Mouse (Mus musculus): ENCODE measurements around the gene Papss1. TPM values are rescaled to one million over a fixed set of nuclear protein-coding genes. Genes with fewer than 3 reads are reported as not detected.

Gene Papss1
- polyA plus RNA-seq, 1 experiment from 2014 or later = 87.1 TPM

- Histone ChIP-seq H3K4me1 (peaks cover 4% of the 10 kb centered on the region), H3K27ac (replicated peaks) (no peak overlapping the region), H3K36me3 (peaks cover 7% of the 10 kb centered on the region), H3K4me3 (no peak overlapping the region), H3K27me3 (no peaks in the 10 kb centered on the region), H3K9ac (replicated peaks) (no peak overlapping the region), H3K4me2 (replicated peaks) (no peak overlapping the region), H3K9me3 (no peaks in the 10 kb centered on the region)
- ATAC-seq (ENCODE audit: low FRiP score, low read depth) = no peak
- 95% methylated on average over 20 of the region's 20 CpGs for WGBS
These were observed 78.2 kb downstream of the Papss1 start for GRCm38 (mm10) chr3:131642681-131643292.

DNA sequence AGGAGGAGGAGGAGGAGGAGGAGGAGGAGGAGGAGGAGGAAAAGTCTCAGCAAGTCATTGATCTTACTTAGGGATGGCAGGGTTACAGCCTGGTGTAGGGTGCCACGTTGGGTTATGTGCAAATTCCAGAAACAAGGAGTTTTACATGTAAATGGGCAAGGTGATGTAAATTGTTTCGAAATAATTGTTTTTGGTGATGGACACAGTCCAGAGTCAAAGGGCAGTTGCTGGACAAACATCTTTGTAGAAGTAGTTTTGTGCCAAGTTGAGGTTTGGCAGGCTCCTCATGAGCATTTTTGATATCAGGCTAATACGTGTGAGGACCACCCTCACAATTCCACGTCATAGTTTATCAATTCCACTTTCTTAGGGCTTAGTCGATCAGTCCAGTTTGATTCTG lies 80.6 kb downstream of the Papss1 start:
- H3K36me3 ChIP-seq = peaks cover 7% of the 10 kb centered on the region
- H3K9me3 ChIP-seq = no peaks in the 10 kb centered on the region
- H3K9ac ChIP-seq (replicated peaks) = no peak overlapping the region
- WGBS = 95% methylated on average over 5 of the region's 5 CpGs
- no peak overlapping the region for H3K4me2 ChIP-seq (replicated peaks)
- no peak for ATAC-seq (ENCODE audit: low FRiP score, low read depth)
- H3K4me3 ChIP-seq = no peak overlapping the region
- no peaks in the 10 kb centered on the region for H3K4me1 ChIP-seq
- H3K27ac ChIP-seq (replicated peaks) = no peak overlapping the region
- no peaks in the 10 kb centered on the region for H3K27me3 ChIP-seq

DNA sequence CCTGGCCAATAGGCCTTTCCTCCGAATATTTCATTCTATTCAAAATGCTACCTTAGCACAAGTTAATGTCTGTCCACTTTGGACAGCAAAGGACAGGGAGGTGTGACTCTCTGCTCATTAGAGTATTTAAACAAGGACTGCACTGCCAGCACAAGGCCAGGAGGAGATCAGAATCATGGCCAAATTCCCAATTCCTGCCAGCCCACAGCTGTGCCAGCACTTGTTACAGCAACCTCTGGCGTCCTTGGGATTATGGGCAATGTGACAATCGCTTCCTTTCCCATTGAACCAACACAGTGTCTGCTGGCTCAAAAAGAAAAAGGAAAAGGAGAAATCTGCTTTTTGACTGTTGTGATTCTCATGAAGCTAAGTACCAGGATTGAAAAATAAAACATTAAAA lies 89.8 kb downstream of the Papss1 start:
- Histone ChIP-seq H3K4me3 (no peak overlapping the region), H3K9me3 (no peaks in the 10 kb centered on the region), H3K27ac (replicated peaks) (no peak overlapping the region), H3K36me3 (no peaks in the 10 kb centered on the region), H3K4me2 (replicated peaks) (no peak overlapping the region), H3K27me3 (no peaks in the 10 kb centered on the region), H3K9ac (replicated peaks) (no peak overlapping the region), H3K4me1 (no peaks in the 10 kb centered on the region)
- WGBS = 90% methylated on average over 3 of the region's 3 CpGs
- no peak for ATAC-seq (ENCODE audit: low FRiP score, low read depth)

DNA sequence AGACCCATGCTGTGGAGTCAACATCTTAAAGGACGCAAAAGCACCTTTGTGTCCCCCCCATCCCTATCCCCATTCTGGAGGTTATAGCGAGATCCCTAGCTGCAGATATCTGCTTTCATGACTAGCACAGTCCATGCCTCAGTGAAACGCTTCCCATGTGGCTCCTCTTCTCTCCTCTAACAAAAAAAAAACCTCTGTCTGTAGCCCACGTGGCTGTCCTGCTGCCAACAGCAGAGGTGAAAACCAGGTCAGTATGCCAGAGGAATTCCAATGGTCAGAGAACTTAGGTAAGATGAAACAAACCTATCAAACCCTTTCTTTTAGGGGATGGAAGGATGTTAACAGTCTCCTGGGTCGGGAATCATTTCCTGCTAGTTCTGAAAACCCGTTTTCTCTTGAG lies 91.5 kb downstream of the Papss1 start:
- no peak for ATAC-seq (ENCODE audit: low FRiP score, low read depth)
- Histone ChIP-seq H3K4me2 (replicated peaks) (no peak overlapping the region), H3K27me3 (no peaks in the 10 kb centered on the region), H3K4me3 (no peak overlapping the region), H3K9ac (replicated peaks) (no peak overlapping the region), H3K4me1 (no peaks in the 10 kb centered on the region), H3K36me3 (no peaks in the 10 kb centered on the region), H3K9me3 (no peaks in the 10 kb centered on the region), H3K27ac (replicated peaks) (no peak overlapping the region)
- WGBS = 74% methylated on average over 6 of the region's 6 CpGs

- H3K36me3 ChIP-seq = no peaks in the 10 kb centered on the region
- no peak overlapping the region for H3K27ac ChIP-seq (replicated peaks)
- no peak overlapping the region for H3K4me2 ChIP-seq (replicated peaks)
- no peak for ATAC-seq (ENCODE audit: low FRiP score, low read depth)
- no peaks in the 10 kb centered on the region for H3K27me3 ChIP-seq
- H3K9ac ChIP-seq (replicated peaks) = no peak overlapping the region
- no peaks in the 10 kb centered on the region for H3K4me1 ChIP-seq
- no peaks in the 10 kb centered on the region for H3K9me3 ChIP-seq
- no peak overlapping the region for H3K4me3 ChIP-seq
These were observed 95.6 kb downstream of the Papss1 start for GRCm38 (mm10) chr3:131660126-131660525.

- Histone ChIP-seq H3K27me3 (no peaks in the 10 kb centered on the region), H3K9ac (replicated peaks) (no peak overlapping the region), H3K36me3 (no peaks in the 10 kb centered on the region), H3K4me2 (replicated peaks) (no peak overlapping the region), H3K4me1 (no peaks in the 10 kb centered on the region), H3K4me3 (no peak overlapping the region), H3K27ac (replicated peaks) (no peak overlapping the region), H3K9me3 (no peaks in the 10 kb centered on the region)
- WGBS = 88% methylated on average over 4 of the region's 4 CpGs
- no peak for ATAC-seq (ENCODE audit: low FRiP score, low read depth)
These were observed 96.1 kb downstream of the Papss1 start for GRCm38 (mm10) chr3:131660629-131661028.

DNA sequence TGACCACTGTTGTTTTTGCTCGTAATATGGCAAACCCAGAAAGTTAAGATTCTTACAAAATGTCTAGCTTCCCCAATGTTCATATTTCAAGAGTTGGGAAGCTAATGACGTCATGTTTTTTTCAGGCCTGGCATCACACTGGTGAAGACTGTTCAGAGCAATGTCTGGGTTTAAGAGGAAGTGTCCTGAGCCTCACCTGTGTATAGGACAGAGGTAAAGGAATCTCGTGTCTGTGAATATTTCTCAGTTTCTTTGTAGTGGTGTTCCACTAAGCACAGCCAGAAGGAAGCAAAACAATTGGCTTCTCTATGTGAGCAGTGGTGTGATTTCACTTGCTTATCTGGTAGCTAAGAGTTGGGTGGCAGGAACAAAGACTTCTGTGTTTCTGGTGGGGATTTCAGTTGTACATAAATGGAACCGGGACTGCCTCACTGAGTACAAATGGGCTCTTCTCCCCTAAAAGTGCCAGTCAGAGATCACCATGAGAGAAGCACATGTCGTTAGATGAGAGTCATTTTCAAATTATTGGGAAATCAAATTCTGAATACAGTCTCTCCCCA lies 98.1 kb downstream of the Papss1 start:
- H3K9me3 ChIP-seq = no peaks in the 10 kb centered on the region
- no peaks in the 10 kb centered on the region for H3K4me1 ChIP-seq
- no peak overlapping the region for H3K4me3 ChIP-seq
- no peaks in the 10 kb centered on the region for H3K27me3 ChIP-seq
- H3K4me2 ChIP-seq (replicated peaks) = no peak overlapping the region
- no peak for ATAC-seq (ENCODE audit: low FRiP score, low read depth)
- H3K9ac ChIP-seq (replicated peaks) = no peak overlapping the region
- H3K36me3 ChIP-seq = no peaks in the 10 kb centered on the region
- WGBS = 82% methylated on average over 5 of the region's 5 CpGs
- H3K27ac ChIP-seq (replicated peaks) = no peak overlapping the region

- Histone ChIP-seq H3K9me3 (no peaks in the 10 kb centered on the region), H3K4me1 (no peaks in the 10 kb centered on the region), H3K4me3 (no peak overlapping the region), H3K27me3 (no peaks in the 10 kb centered on the region), H3K9ac (replicated peaks) (no peak overlapping the region), H3K4me2 (replicated peaks) (no peak overlapping the region), H3K27ac (replicated peaks) (no peak overlapping the region), H3K36me3 (no peaks in the 10 kb centered on the region)
- no peak for ATAC-seq (ENCODE audit: low FRiP score, low read depth)
- 83% methylated on average over 1 of the region's 1 CpGs for WGBS
These were observed 105.3 kb downstream of the Papss1 start for GRCm38 (mm10) chr3:131669910-131670309.

DNA sequence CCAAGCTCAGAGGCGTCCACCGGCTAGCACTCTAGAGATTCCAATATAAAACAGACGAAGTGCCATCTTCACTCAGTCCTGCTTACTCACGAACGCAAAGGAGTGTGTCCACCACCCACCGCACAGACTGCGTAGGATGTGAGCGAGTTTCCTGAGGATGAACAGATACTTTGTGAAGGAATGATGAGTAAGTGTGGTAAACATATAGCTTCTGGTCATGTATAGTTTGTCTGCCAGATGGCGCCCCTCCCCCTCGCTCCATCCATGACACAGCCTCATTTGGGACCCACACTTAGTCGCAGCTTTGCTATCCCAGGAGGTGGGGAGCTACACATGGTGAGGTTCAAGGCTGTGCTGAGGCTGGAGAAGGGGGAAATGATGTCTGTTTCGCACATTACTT lies 121.5 kb downstream of the Papss1 start:
- Histone ChIP-seq H3K36me3 (no peaks in the 10 kb centered on the region), H3K4me1 (no peaks in the 10 kb centered on the region), H3K4me3 (no peak overlapping the region), H3K27ac (replicated peaks) (no peak overlapping the region), H3K9ac (replicated peaks) (no peak overlapping the region), H3K9me3 (no peaks in the 10 kb centered on the region), H3K4me2 (replicated peaks) (no peak overlapping the region), H3K27me3 (no peaks in the 10 kb centered on the region)
- ATAC-seq (ENCODE audit: low FRiP score, low read depth) = 0 out of 2 replicates have a peak, but pooled peaks have one; percentile 30
- 87% methylated on average over 12 of the region's 12 CpGs for WGBS

GRCm38 (mm10) chr3:131689949-131690348 lies 125.4 kb downstream of the Papss1 start:
- H3K9me3 ChIP-seq = no peaks in the 10 kb centered on the region
- no peak overlapping the region for H3K27ac ChIP-seq (replicated peaks)
- H3K4me3 ChIP-seq = no peak overlapping the region
- no peak overlapping the region for H3K9ac ChIP-seq (replicated peaks)
- no peaks in the 10 kb centered on the region for H3K27me3 ChIP-seq
- no peaks in the 10 kb centered on the region for H3K36me3 ChIP-seq
- no peak for ATAC-seq (ENCODE audit: low FRiP score, low read depth)
- H3K4me2 ChIP-seq (replicated peaks) = no peak overlapping the region
- 79% methylated on average over 11 of the region's 11 CpGs for WGBS
- no peaks in the 10 kb centered on the region for H3K4me1 ChIP-seq

DNA sequence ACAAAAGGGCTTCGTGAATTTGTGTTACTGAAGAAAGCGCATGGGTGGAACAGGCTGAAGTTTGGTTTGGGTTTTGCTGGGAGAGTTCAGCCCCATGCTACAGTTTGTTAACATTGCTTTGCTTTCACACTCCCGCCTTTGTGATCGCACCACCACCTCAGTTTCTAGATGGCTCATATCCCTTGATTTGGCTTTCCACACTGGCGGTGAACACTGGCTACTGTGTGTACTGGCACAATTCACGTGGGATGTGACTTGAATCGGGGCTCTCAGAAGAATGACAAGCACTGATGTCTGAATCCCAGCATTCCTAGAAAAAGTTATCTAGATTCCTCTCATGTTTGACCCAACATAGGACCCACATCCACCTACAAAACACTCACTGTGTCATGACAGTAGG lies 126.0 kb downstream of the Papss1 start:
- no peak overlapping the region for H3K4me3 ChIP-seq
- no peaks in the 10 kb centered on the region for H3K9me3 ChIP-seq
- H3K27me3 ChIP-seq = no peaks in the 10 kb centered on the region
- H3K9ac ChIP-seq (replicated peaks) = no peak overlapping the region
- WGBS = 88% methylated on average over 7 of the region's 7 CpGs
- no peaks in the 10 kb centered on the region for H3K4me1 ChIP-seq
- no peak for ATAC-seq (ENCODE audit: low FRiP score, low read depth)
- no peak overlapping the region for H3K4me2 ChIP-seq (replicated peaks)
- no peak overlapping the region for H3K27ac ChIP-seq (replicated peaks)
- no peaks in the 10 kb centered on the region for H3K36me3 ChIP-seq

DNA sequence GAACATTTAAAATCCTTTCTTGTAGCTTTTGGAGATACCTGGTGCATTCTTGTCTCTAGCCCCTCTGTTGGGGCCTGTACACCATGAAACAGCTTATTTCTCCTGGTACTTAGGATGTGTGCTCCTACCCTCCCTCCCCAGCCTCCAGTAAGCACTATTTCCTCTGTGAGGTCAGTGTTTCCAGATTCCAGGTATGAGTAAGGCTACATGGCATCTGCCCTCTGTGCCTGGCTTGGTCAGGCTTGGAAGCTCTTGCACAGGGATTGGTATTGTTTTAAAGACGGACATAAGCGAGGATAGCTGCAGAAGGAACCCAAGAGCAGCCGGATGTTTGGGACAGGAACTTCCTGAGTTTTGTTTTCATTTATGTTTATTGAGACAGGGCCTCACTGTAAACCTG lies 126.6 kb downstream of the Papss1 start:
- ATAC-seq (ENCODE audit: low FRiP score, low read depth) = no peak

More for the DNA sequence above, 126.6 kb downstream of the Papss1 start:
- Histone ChIP-seq H3K4me2 (replicated peaks) (no peak overlapping the region), H3K27me3 (no peaks in the 10 kb centered on the region), H3K4me3 (no peak overlapping the region), H3K27ac (replicated peaks) (no peak overlapping the region), H3K9me3 (no peaks in the 10 kb centered on the region), H3K4me1 (no peaks in the 10 kb centered on the region), H3K9ac (replicated peaks) (no peak overlapping the region), H3K36me3 (no peaks in the 10 kb centered on the region)
- 88% methylated on average over 3 of the region's 3 CpGs for WGBS

Data from midbrain, embryonic 12.5 days (tissue).